Mouse (Mus musculus): ENCODE results near the gene Sart1.

- TF ChIP-seq CTCF (conservative IDR thresholded peaks at IDR 0.05; ENCODE audit: low read length) (no peak), NANOG (IDR thresholded peaks at IDR 0.05; ENCODE audit: borderline replicate concordance, low read length) (no peak)
Measured at GRCm38 (mm10) chr19:5430408-5430807, 41.9 kb upstream of the Sart1 start.

All from E14TG2a.4 (cell line).